Comparison of ENCODE assay signal across 13 mouse cellular contexts in genomic region chr3:22144255-22144654, GRCm38 (mm10).
DNase-seq lines count a peak whose midpoint lies in the region; ATAC-seq lines count a peak whose summit lies in the region.
"Had no signal": no experiment of that assay in that cellular context is flagged by ENCODE, and none has a peak within 500 bp of the region (broad histone marks: within the 10 kb centered on the region; RNA-seq: fewer than 3 reads in every experiment).

No protein-coding gene starts in this region.

- DNase-seq in cerebellum, postnatal 10 days: peak; percentile 25 to 27
- DNase-seq in cerebellum, adult 8-10 months: no peak
- DNase-seq in kidney, adult 9 months: peak; percentile 56
- peak; percentile 13 for DNase-seq in urinary bladder, postnatal 14 days (ENCODE audit: low spot score)
- no peak for DNase-seq in urinary bladder, postnatal 4 days (ENCODE audit: low spot score in 2 of 2)
- no peak for DNase-seq in right cerebral cortex, adult 2 months (ENCODE audit: low spot score in 2 of 2)
- DNase-seq: cerebellum, adult 9-10 months; gastrocnemius, postnatal 14 days; right cerebral cortex, postnatal 25 days had no signal

- no peaks in the 10 kb centered on the region for H3K36me3 ChIP-seq in kidney, embryonic 14.5 days (ENCODE audit: control insufficient read depth, insufficient read depth, low read length)
- H3K36me3 ChIP-seq: limb, embryonic 15.5 days had no signal

- no peaks in the 10 kb centered on the region for H3K27me3 ChIP-seq in kidney, embryonic 14.5 days (ENCODE audit: control insufficient read depth, insufficient read depth, low read length)
- H3K27me3 ChIP-seq: limb, embryonic 15.5 days had no signal

- no peak overlapping the region for H3K4me3 ChIP-seq in kidney, embryonic 14.5 days (ENCODE audit: low read length)
- H3K4me3 ChIP-seq: limb, embryonic 15.5 days; myocyte had no signal

- no peaks in the 10 kb centered on the region for H3K9me3 ChIP-seq in kidney, embryonic 14.5 days (ENCODE audit: control insufficient read depth, low read length)
- H3K9me3 ChIP-seq: limb, embryonic 15.5 days had no signal

- no peak for ATAC-seq in kidney, embryonic 14.5 days (ENCODE audit: low FRiP score, low TSS enrichment)
- ATAC-seq in megakaryocyte progenitor cell, adult 5-6 weeks (replicated peaks; ENCODE audit: poor library complexity): no peak

- H3K27ac ChIP-seq in kidney, embryonic 14.5 days (ENCODE audit: low read depth, low read length): no peak overlapping the region
- H3K27ac ChIP-seq: limb, embryonic 15.5 days had no signal

- H3K4me1 ChIP-seq in kidney, embryonic 14.5 days (ENCODE audit: control insufficient read depth, insufficient read depth, low read length): peaks cover 10% of the 10 kb centered on the region; the same call in 1 of the 2 replicates
- H3K4me1 ChIP-seq: limb, embryonic 15.5 days had no signal

- WGBS in kidney, embryonic 14.5 days: 96% methylated on average over 2 of the region's 2 CpGs

- H3K9ac ChIP-seq in kidney, embryonic 14.5 days (ENCODE audit: low read depth, low read length): no peak overlapping the region
- H3K9ac ChIP-seq: limb, embryonic 15.5 days had no signal

- H3K4me2 ChIP-seq in kidney, embryonic 14.5 days (replicated peaks; ENCODE audit: low read depth, low read length): no peak overlapping the region
- H3K4me2 ChIP-seq: limb, embryonic 15.5 days had no signal

Comparison
In these comparisons a context has a peak if more than half of its experiments do, and no peak if none do; other contexts are left out.
1. DNase-seq: peak in cerebellum, postnatal 10 days (2 of 2), kidney, adult 9 months (single experiment) and urinary bladder, postnatal 14 days (single experiment); none in cerebellum, adult 8-10 months (single experiment), urinary bladder, postnatal 4 days (0 of 2) and right cerebral cortex, adult 2 months (0 of 2).